Comparison of ENCODE assay signal across 8 mouse cellular contexts in genomic region chr10:79668771-79669575, GRCm38 (mm10). TPM values are rescaled to one million over a fixed set of nuclear protein-coding genes. Genes with fewer than 3 reads are reported as not detected.
A peak's percentile ranks its signal among the peaks of the same experiment; 100 is the strongest.
DNase-seq lines count a peak whose midpoint lies in the region; ATAC-seq and TF ChIP-seq lines count a peak whose summit lies in the region.

Gene Tpgs1, plus strand, starts transcription at chr10:79669369.

- TF ChIP-seq EP300 in liver, postnatal 0 days (IDR thresholded peaks at IDR 0.05; ENCODE audit: low read depth): peak; percentile 64; the same call in 1 of the 2 replicates

- H3K4me1 ChIP-seq in E14TG2a.4 (replicated peaks; ENCODE audit: low read depth, low read length): peaks cover 56% of the 10 kb centered on the region
- H3K4me1 ChIP-seq in forebrain, embryonic 13.5 days: peaks cover 23% of the 10 kb centered on the region
- H3K4me1 ChIP-seq in liver, postnatal 0 days (ENCODE audit: insufficient read depth): peaks cover 13% of the 10 kb centered on the region
- peaks cover 17% of the 10 kb centered on the region for H3K4me1 ChIP-seq in neural tube, embryonic 14.5 days (ENCODE audit: control insufficient read depth, insufficient read depth, low read length)

- peak within 1 kb of the TSS; percentile 97 for H3K4me2 ChIP-seq in forebrain, embryonic 13.5 days
- H3K4me2 ChIP-seq in liver, postnatal 0 days (ENCODE audit: low read depth, low read length): peak within 1 kb of the TSS; percentile 72
- peak within 1 kb of the TSS; percentile 53 for H3K4me2 ChIP-seq in neural tube, embryonic 14.5 days (ENCODE audit: low read depth, low read length)

- peak; percentile 89 for DNase-seq in c-Kit-positive CD71-positive TER-119-positive erythroid progenitor cells, embryonic 14.5 days (ENCODE audit: low spot score)
- peak; percentile 93 for DNase-seq in heart, postnatal 10 days
- peak; percentile 73 for DNase-seq in large intestine, adult 2 months (ENCODE audit: low read depth, low spot score)
- DNase-seq in liver, postnatal 0 days: peak; percentile 88
- peak; percentile 89 for DNase-seq in testis, postnatal 10 days (ENCODE audit: low spot score)

- peak; percentile 86 for ATAC-seq in forebrain, embryonic 13.5 days
- peak; percentile 89 for ATAC-seq in liver, postnatal 0 days
- peak; percentile 81 for ATAC-seq in neural tube, embryonic 14.5 days (ENCODE audit: low read depth)

- H3K9me3 ChIP-seq in E14TG2a.4 (ENCODE audit: low read length): no peaks in the 10 kb centered on the region
- no peaks in the 10 kb centered on the region for H3K9me3 ChIP-seq in forebrain, embryonic 13.5 days (replicated peaks)
- H3K9me3 ChIP-seq in liver, postnatal 0 days (ENCODE audit: low read length): no peaks in the 10 kb centered on the region
- H3K9me3 ChIP-seq in neural tube, embryonic 14.5 days (ENCODE audit: control insufficient read depth, low read length): no peaks in the 10 kb centered on the region

- peak within 1 kb of the TSS; percentile 100 for H3K4me3 ChIP-seq in E14TG2a.4 (replicated peaks; ENCODE audit: low read length)
- peak within 1 kb of the TSS; percentile 90 for H3K4me3 ChIP-seq in forebrain, embryonic 13.5 days
- H3K4me3 ChIP-seq in liver, postnatal 0 days (ENCODE audit: low read depth, low read length): peak within 1 kb of the TSS; percentile 74
- peak within 1 kb of the TSS; percentile 91 for H3K4me3 ChIP-seq in neural tube, embryonic 14.5 days (ENCODE audit: low read depth, low read length)

- intact Hi-C loops in heart, postnatal 10 days (cut with DNase I): no loop called here

- H3K27ac ChIP-seq in forebrain, embryonic 13.5 days: peak within 1 kb of the TSS; percentile 94
- H3K27ac ChIP-seq in liver, postnatal 0 days (ENCODE audit: low read depth): peak within 1 kb of the TSS; percentile 58
- H3K27ac ChIP-seq in neural tube, embryonic 14.5 days (ENCODE audit: low read depth, low read length): peak within 1 kb of the TSS; percentile 97

- H3K9ac ChIP-seq in forebrain, embryonic 13.5 days: peak within 1 kb of the TSS; percentile 93
- peak within 1 kb of the TSS; percentile 64 for H3K9ac ChIP-seq in liver, postnatal 0 days (replicated peaks)
- H3K9ac ChIP-seq in neural tube, embryonic 14.5 days (replicated peaks; ENCODE audit: low read depth, low read length): peak within 1 kb of the TSS; percentile 83

- WGBS in forebrain, embryonic 13.5 days: under 1% methylated on average over 45 of the region's 45 CpGs
- WGBS in large intestine, adult 2 months: under 1% methylated on average over 45 of the region's 45 CpGs
- 1% methylated on average over 44 of the region's 45 CpGs for WGBS in liver, postnatal 0 days (ENCODE audit: insufficient replicate concordance)
- WGBS in neural tube, embryonic 14.5 days: under 1% methylated on average over 45 of the region's 45 CpGs

- peaks cover 23% of the 10 kb centered on the region for H3K36me3 ChIP-seq in E14TG2a.4 (ENCODE audit: insufficient read depth, low read length)
- peaks cover 18% of the 10 kb centered on the region for H3K36me3 ChIP-seq in forebrain, embryonic 13.5 days (ENCODE audit: poor library complexity, severe bottlenecking)
- 0 out of 2 replicates have a peak, but pooled peaks cover 2% of the 10 kb centered on the region for H3K36me3 ChIP-seq in liver, postnatal 0 days (replicated peaks; ENCODE audit: insufficient read depth, low read length)
- no peaks in the 10 kb centered on the region for H3K36me3 ChIP-seq in neural tube, embryonic 14.5 days (ENCODE audit: control insufficient read depth, insufficient read depth, low read length)

- peak; percentile 93 for TF ChIP-seq CTCF in E14TG2a.4 (conservative IDR thresholded peaks at IDR 0.05; ENCODE audit: low read length)
- peak; percentile 93 for TF ChIP-seq CTCF in liver, postnatal 0 days (IDR thresholded peaks at IDR 0.05; ENCODE audit: low read depth)

- no peaks in the 10 kb centered on the region for H3K27me3 ChIP-seq in E14TG2a.4 (ENCODE audit: insufficient read depth, low read length)
- H3K27me3 ChIP-seq in forebrain, embryonic 13.5 days: no peaks in the 10 kb centered on the region
- no peaks in the 10 kb centered on the region for H3K27me3 ChIP-seq in liver, postnatal 0 days (ENCODE audit: insufficient read depth, low read length)
- no peaks in the 10 kb centered on the region for H3K27me3 ChIP-seq in neural tube, embryonic 14.5 days (ENCODE audit: control insufficient read depth, insufficient read depth, low read length)

RNA-seq across cellular contexts. Expression of gene Tpgs1, which starts in this region (rescaled TPM):
- 67.8 and 73.0 TPM in 2 replicates for polyA plus RNA-seq in forebrain, embryonic 13.5 days (2015; fragmentation: Nextera tagmentation; extraction: Ambion mirVana)
- 10 to 100 TPM; 24.3 to 24.4 TPM for total RNA-seq in heart, postnatal 10 days (2021)
- 43.3 and 49.2 TPM in 2 replicates for polyA plus RNA-seq in large intestine, adult 2 months (2012; rRNA removed)
- polyA plus RNA-seq in liver, postnatal 0 days (2015; fragmentation: Nextera tagmentation; extraction: Ambion mirVana): 24.9 and 25.8 TPM in 2 replicates
- polyA plus RNA-seq in neural tube, embryonic 14.5 days (2014; fragmentation: Nextera tagmentation; extraction: Ambion mirVana): 104 and 118 TPM in 2 replicates

Comparison
In these comparisons a context has a peak if more than half of its experiments do, and no peak if none do; other contexts are left out.
1. Peak in every context shown above with its lines: DNase-seq, ATAC-seq, H3K4me3 ChIP-seq and H3K27ac ChIP-seq.